Mouse (Mus musculus) bone marrow, adult 2 months (tissue): Measurements from ENCODE around the gene Gdap2.

Source experiments
- CTCF ChIP-seq: fragments of 200-500 bp; IDR thresholded peaks from 2 replicates; pipeline ENCODE4 v1.5.1; 2011; ENCODE audit warnings: low read length, control low read depth; ENCODE audit not compliant: control insufficient read depth, insufficient read depth
- POLR2A ChIP-seq: fragments of 200-500 bp; IDR thresholded peaks from 2 replicates; pipeline ENCODE4 v1.6.1; 2011; ENCODE audit warnings: low read depth, mild to moderate bottlenecking, control low read depth, low read length, borderline replicate concordance; ENCODE audit not compliant: control insufficient read depth

DNA sequence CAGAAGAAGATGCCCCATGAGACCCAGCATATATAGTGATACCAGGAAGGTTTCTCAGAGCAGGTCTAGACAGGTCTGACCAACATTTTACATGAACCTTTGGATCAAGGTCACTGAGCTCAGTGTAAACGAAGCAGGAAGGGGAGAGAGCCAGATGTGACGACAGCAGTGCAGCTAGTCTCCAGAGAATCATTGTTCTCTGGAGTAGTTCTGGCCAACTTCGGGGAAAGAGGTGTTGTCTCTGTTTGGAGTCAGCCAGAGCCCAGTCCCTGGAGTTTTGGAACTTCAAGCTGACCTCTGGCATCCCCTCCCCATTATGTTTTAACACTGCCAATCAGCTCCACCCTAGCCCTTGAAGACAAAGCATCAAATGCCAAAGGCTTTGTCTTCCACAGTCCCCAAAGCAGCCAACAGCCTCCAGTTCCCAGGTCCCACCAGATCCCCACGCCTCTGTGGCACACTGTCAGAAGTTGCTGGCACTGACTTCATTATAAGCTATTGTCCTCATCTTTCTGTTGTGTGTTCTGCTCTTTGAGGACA lies 84.2 kb downstream of the Gdap2 start:
- no peak for TF ChIP-seq POLR2A
- TF ChIP-seq CTCF, result no peak
